10 mouse cellular contexts compared by ENCODE assay signal in the genomic region with DNA sequence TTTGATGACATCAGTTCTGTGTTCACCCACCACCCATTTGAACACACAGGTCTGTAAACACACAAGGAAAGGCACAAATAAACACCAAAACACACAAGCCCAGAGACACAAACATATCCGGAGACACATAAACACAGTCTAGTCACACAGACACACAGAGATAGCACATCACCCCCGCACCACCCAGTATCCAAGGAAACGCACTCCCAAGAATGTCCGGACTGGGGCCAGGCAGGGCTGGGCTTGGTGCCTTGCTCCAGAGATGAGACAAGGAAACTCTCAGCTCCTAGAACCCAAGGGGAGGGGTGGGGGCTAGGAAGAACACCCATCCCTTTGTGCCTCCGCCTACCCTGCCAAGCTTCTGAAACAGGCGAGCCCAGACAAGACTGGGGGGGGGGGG. TPM values are rescaled to one million over a fixed set of nuclear protein-coding genes. Genes with fewer than 3 reads are reported as not detected.
A peak's percentile ranks its signal among the peaks of the same experiment; 100 is the strongest.
DNase-seq lines count a peak whose midpoint lies in the region; ATAC-seq lines count a peak whose summit lies in the region.
"Had no signal": no experiment of that assay in that cellular context is flagged by ENCODE, and none has a peak within 500 bp of the region (broad histone marks: within the 10 kb centered on the region; RNA-seq: fewer than 3 reads in every experiment).

No protein-coding gene starts in this region.

- H3K4me3 ChIP-seq in forebrain, embryonic 14.5 days (ENCODE audit: low read depth, low read length) = no peak overlapping the region
- H3K4me3 ChIP-seq in hindbrain, embryonic 15.5 days = no peak overlapping the region

- H3K36me3 ChIP-seq in forebrain, embryonic 14.5 days (ENCODE audit: control insufficient read depth, insufficient read depth, low read length) = no peaks in the 10 kb centered on the region
- no peaks in the 10 kb centered on the region for H3K36me3 ChIP-seq in hindbrain, embryonic 15.5 days

- H3K27me3 ChIP-seq in forebrain, embryonic 14.5 days (replicated peaks; ENCODE audit: control insufficient read depth, insufficient read depth, low read length) = no peaks in the 10 kb centered on the region
- H3K27me3 ChIP-seq in hindbrain, embryonic 15.5 days = no peaks in the 10 kb centered on the region

- no peak for ATAC-seq in forebrain, embryonic 14.5 days
- no peak for ATAC-seq in hindbrain, embryonic 15.5 days (ENCODE audit: low FRiP score, low read depth)
- ATAC-seq in granulocyte monocyte progenitor cell, adult 5-6 weeks (replicated peaks; ENCODE audit: poor library complexity, severe bottlenecking) = no peak
- no peak for ATAC-seq in CD4-positive, CD25-positive, alpha-beta regulatory T cell, adult 4 months

- no peaks in the 10 kb centered on the region for H3K9me3 ChIP-seq in forebrain, embryonic 14.5 days (replicated peaks; ENCODE audit: control insufficient read depth, low read length)
- H3K9me3 ChIP-seq in hindbrain, embryonic 15.5 days = no peaks in the 10 kb centered on the region

- H3K9ac ChIP-seq in forebrain, embryonic 14.5 days (ENCODE audit: low read length) = no peak overlapping the region
- H3K9ac ChIP-seq in hindbrain, embryonic 15.5 days = no peak overlapping the region

- no peak overlapping the region for H3K4me2 ChIP-seq in forebrain, embryonic 14.5 days (ENCODE audit: low read length)
- H3K4me2 ChIP-seq in hindbrain, embryonic 15.5 days = no peak overlapping the region

- peaks cover 46% of the 10 kb centered on the region for H3K4me1 ChIP-seq in forebrain, embryonic 14.5 days (ENCODE audit: control insufficient read depth, insufficient read depth, low read length)
- peaks cover 73% of the 10 kb centered on the region for H3K4me1 ChIP-seq in hindbrain, embryonic 15.5 days (replicated peaks)

- WGBS in forebrain, embryonic 14.5 days = 58% methylated on average over 6 of the region's 6 CpGs
- 28% methylated on average over 6 of the region's 6 CpGs for WGBS in hindbrain, embryonic 15.5 days

- DNase-seq in embryo, embryonic 11 days = peak; percentile 39
- DNase-seq in embryo, embryonic 10 days (ENCODE audit: low spot score) = no peak
- peak; percentile 45 for DNase-seq in MN1 (ENCODE audit: low spot score)
- DNase-seq in forebrain, embryonic 14.5 days (ENCODE audit: low spot score) = peak; percentile 53
- peak; percentile 87 for DNase-seq in lung, postnatal 25 days (ENCODE audit: low spot score)

- peak overlapping the region; percentile 70 for H3K27ac ChIP-seq in forebrain, embryonic 14.5 days (ENCODE audit: low read depth, low read length)
- peak overlapping the region; percentile 72 for H3K27ac ChIP-seq in hindbrain, embryonic 15.5 days (replicated peaks)

RNA-seq across cellular contexts. Expression of a gene that starts 10.8 kb away (rescaled TPM):
- 29.5 and 42.9 TPM in 2 replicates for polyA plus RNA-seq in forebrain, embryonic 14.5 days (2014; fragmentation: Nextera tagmentation; extraction: Ambion mirVana)
- 46.4 and 46.8 TPM in 2 replicates for polyA plus RNA-seq in hindbrain, embryonic 15.5 days (2015; fragmentation: Nextera tagmentation; extraction: Ambion mirVana)
- total RNA-seq in granulocyte monocyte progenitor cell, adult 5-6 weeks (2014; fragmentation: Nextera tagmentation) = 2.5 and 3.6 TPM in 2 replicates
- total RNA-seq in granulocyte monocyte progenitor cell, adult 5-6 weeks (2017) = 1.0 and 3.1 TPM in 2 replicates
- polyA plus RNA-seq in CD4-positive, CD25-positive, alpha-beta regulatory T cell, adult 4 months (2017; shearing (Covaris generic)) = under 1 TPM in 1 of 2 experiments, not detected in 1; 0.32 TPM

RNA-seq across cellular contexts. Expression of a gene that starts 43.4 kb away (rescaled TPM):
- polyA plus RNA-seq in forebrain, embryonic 14.5 days (2014; fragmentation: Nextera tagmentation; extraction: Ambion mirVana) = 138 and 152 TPM in 2 replicates
- 130 and 135 TPM in 2 replicates for polyA plus RNA-seq in hindbrain, embryonic 15.5 days (2015; fragmentation: Nextera tagmentation; extraction: Ambion mirVana)
- total RNA-seq in granulocyte monocyte progenitor cell, adult 5-6 weeks (2014; fragmentation: Nextera tagmentation) = 133 and 158 TPM in 2 replicates
- total RNA-seq in granulocyte monocyte progenitor cell, adult 5-6 weeks (2017) = 201 and 229 TPM in 2 replicates
- polyA plus RNA-seq in CD4-positive, CD25-positive, alpha-beta regulatory T cell, adult 4 months (2017; shearing (Covaris generic)) = 10 to 100 TPM; 68.0 to 77.9 TPM

RNA-seq across cellular contexts. Expression of a gene that starts 43.5 kb away (rescaled TPM):
- 178 and 206 TPM in 2 replicates for polyA plus RNA-seq in forebrain, embryonic 14.5 days (2014; fragmentation: Nextera tagmentation; extraction: Ambion mirVana)
- polyA plus RNA-seq in hindbrain, embryonic 15.5 days (2015; fragmentation: Nextera tagmentation; extraction: Ambion mirVana) = 153 and 158 TPM in 2 replicates
- total RNA-seq in granulocyte monocyte progenitor cell, adult 5-6 weeks (2014; fragmentation: Nextera tagmentation) = 19.8 and 43.7 TPM in 2 replicates
- total RNA-seq in granulocyte monocyte progenitor cell, adult 5-6 weeks (2017) = 32.7 and 39.6 TPM in 2 replicates
- 10 to 100 TPM; 55.1 to 73.7 TPM for polyA plus RNA-seq in CD4-positive, CD25-positive, alpha-beta regulatory T cell, adult 4 months (2017; shearing (Covaris generic))

RNA-seq across cellular contexts. Expression of a gene that starts 51.2 kb away (rescaled TPM):
- polyA plus RNA-seq in forebrain, embryonic 14.5 days (2014; fragmentation: Nextera tagmentation; extraction: Ambion mirVana) = not detected in 2 replicates
- polyA plus RNA-seq in hindbrain, embryonic 15.5 days (2015; fragmentation: Nextera tagmentation; extraction: Ambion mirVana) = not detected in 2 replicates
- not detected in 2 replicates for total RNA-seq in granulocyte monocyte progenitor cell, adult 5-6 weeks (2014; fragmentation: Nextera tagmentation)
- total RNA-seq in granulocyte monocyte progenitor cell, adult 5-6 weeks (2017) = not detected in 2 replicates
- not detected for polyA plus RNA-seq in CD4-positive, CD25-positive, alpha-beta regulatory T cell, adult 4 months (2017; shearing (Covaris generic))
- total RNA-seq: layer of hippocampus, postnatal 10 days had no signal
- polyA plus RNA-seq: cerebellum, adult 2 months had no signal

Comparison
In these comparisons a context has a peak if more than half of its experiments do, and no peak if none do; other contexts are left out.
1. RNA of a gene that starts 10.8 kb away (polyA plus RNA-seq): 46.4 to 46.8 TPM in hindbrain, embryonic 15.5 days and 29.5 to 42.9 TPM in forebrain, embryonic 14.5 days; 0.32 TPM in CD4-positive, CD25-positive, alpha-beta regulatory T cell, adult 4 months; every median in the first group is over 10 times any median in the second.